Mouse (Mus musculus) midbrain, embryonic 11.5 days (tissue): ENCODE measurements at regions not wholly inside any gene's neighbourhood (a gene's known extent, or its start where the extent isn't known, plus 50 kb on each side); places are given as distances from the start of the nearest gene placed in this dataset.
A peak's percentile ranks its signal among the peaks of the same experiment; 100 is the strongest.

Experiments
- ATAC-seq: fragments of 200-750 bp; cut with Nextera tagmentation; 2 replicates; pipeline ENCODE4 v1.8.0; 2017; ENCODE audit warnings: moderate TSS enrichment, moderate library complexity; ENCODE audit not compliant: low FRiP score
- DNase-seq: peaks from one replicate; pipeline ENCODE4 v3.0.0; 2015; ENCODE audit warnings: low spot score; ENCODE audit errors: missing footprints
- H3K27ac ChIP-seq: fragments of 300-500 bp; sonication (generic); 2 replicates; pipeline ENCODE4 v1.5.1; 2014; ENCODE audit warnings: low read depth, low read length
- H3K27me3 ChIP-seq: fragments of 300-500 bp; sonication (generic); 2 replicates; pipeline ENCODE4 v1.6.1; 2014; ENCODE audit warnings: mild to moderate bottlenecking, low read length, moderate library complexity, mixed read lengths; ENCODE audit not compliant: control insufficient read depth, insufficient read depth
- H3K36me3 ChIP-seq: fragments of 300-500 bp; sonication (generic); 2 replicates; pipeline ENCODE4 v1.6.1; 2014; ENCODE audit warnings: mild to moderate bottlenecking, low read length, moderate library complexity, mixed read lengths; ENCODE audit not compliant: control insufficient read depth, insufficient read depth
- H3K4me1 ChIP-seq: fragments of 300-500 bp; sonication (generic); 2 replicates; pipeline ENCODE4 v1.6.1; 2014; ENCODE audit warnings: low read length; ENCODE audit not compliant: control insufficient read depth, insufficient read depth
- H3K4me2 ChIP-seq: fragments of 300-500 bp; sonication (generic); 2 replicates; pipeline ENCODE4 v1.6.1; 2014; ENCODE audit warnings: mild to moderate bottlenecking, moderate library complexity
- H3K4me3 ChIP-seq: fragments of 300-500 bp; sonication (generic); 2 replicates; pipeline ENCODE4 v1.5.1; 2014; ENCODE audit warnings: low read depth, low read length
- H3K9ac ChIP-seq: fragments of 300-500 bp; sonication (generic); 2 replicates; pipeline ENCODE4 v1.6.1; 2014; ENCODE audit warnings: low read length
- H3K9me3 ChIP-seq: fragments of 300-500 bp; sonication (generic); 2 replicates; pipeline ENCODE4 v1.6.1; 2016; ENCODE audit warnings: low read length; ENCODE audit not compliant: control insufficient read depth
- WGBS: fragments of 180-500 bp; shearing (Covaris S2); extraction: QIAGEN DNeasy Blood & Tissue Kit; methylation state at CpG from one replicate; pipeline ENCODE4 v1.1.7; 2014; 5-methylcytosine and 5-hydroxymethylcytosine counted together

DNA sequence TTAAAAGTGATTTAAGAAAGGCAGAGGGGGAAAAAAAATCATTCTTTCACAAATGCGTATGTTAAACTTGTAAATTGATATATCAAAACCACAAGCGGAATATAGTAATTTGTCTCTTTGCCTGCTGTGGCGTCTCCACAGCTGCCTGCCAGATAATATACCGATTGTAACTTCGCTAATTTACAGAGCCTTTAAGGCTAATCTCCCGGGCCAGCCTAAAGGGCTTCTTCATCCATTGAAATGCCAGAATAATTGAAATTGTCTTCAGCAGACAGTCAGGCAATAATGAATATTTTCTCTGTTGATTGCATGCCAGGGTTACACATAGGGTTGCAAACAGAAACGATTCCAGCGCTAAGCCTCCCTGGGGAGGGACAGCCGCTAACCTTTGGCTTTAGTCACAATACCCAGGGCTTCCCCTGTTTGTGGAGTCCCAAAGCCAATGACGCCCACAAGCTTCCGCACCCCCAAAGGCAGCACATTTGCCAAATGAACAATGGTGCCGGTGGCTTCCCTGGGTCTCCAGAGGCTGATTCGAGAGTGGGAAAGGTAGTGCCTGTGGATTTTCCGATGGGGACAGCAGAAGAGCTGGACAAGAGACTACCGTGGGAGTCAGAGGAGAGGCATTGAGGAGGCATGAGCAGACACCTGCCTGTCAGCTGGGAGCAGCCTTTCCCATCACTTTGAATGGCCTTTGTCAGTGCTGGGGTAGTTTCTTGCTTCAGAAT, 248.2 kb upstream of the 4930412O13Rik start:
- peaks cover 8% of the 10 kb centered on the region; the same call in 1 of the 2 replicates for H3K4me1 ChIP-seq
- H3K4me2 ChIP-seq, result peak overlapping the region; percentile 45
- no peaks in the 10 kb centered on the region for H3K36me3 ChIP-seq
- H3K4me3 ChIP-seq, result peak overlapping the region; percentile 3; the same call in 1 of the 2 replicates
- H3K9me3 ChIP-seq, result no peaks in the 10 kb centered on the region
- ATAC-seq (peak; percentile 73), DNase-seq (peak; percentile 90)
- 11% methylated on average over 15 of the region's 15 CpGs for WGBS
- peak overlapping the region; percentile 40; the same call in 1 of the 2 replicates for H3K9ac ChIP-seq
- no peak overlapping the region for H3K27ac ChIP-seq
- no peaks in the 10 kb centered on the region for H3K27me3 ChIP-seq

DNA sequence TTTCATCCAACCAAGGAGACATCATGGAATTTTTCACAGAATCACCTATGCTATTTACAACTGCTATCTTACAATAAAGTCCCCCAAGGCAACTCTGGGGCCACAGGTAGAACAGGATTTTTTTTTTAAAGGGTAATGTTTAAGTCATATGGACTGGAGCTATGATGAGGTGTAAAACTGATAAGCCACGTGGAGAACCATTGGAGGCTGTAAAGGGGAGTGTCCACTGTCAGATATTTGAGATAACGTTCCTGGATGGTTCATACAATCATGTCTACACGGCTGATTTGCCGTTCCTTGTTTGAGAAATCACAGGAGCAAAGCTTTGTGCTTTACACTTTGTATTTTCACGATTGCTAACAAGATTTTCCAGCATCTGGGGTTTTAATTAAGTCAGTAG, 241.8 kb upstream of the 4930412O13Rik start:
- ATAC-seq (no peak), DNase-seq (no peak)
- Histone ChIP-seq H3K36me3 (no peaks in the 10 kb centered on the region), H3K9me3 (no peaks in the 10 kb centered on the region), H3K4me2 (no peak overlapping the region), H3K4me3 (no peak overlapping the region), H3K27ac (no peak overlapping the region), H3K9ac (no peak overlapping the region), H3K4me1 (no peaks in the 10 kb centered on the region), H3K27me3 (no peaks in the 10 kb centered on the region)
- WGBS, result 46% methylated on average over 5 of the region's 5 CpGs

DNA sequence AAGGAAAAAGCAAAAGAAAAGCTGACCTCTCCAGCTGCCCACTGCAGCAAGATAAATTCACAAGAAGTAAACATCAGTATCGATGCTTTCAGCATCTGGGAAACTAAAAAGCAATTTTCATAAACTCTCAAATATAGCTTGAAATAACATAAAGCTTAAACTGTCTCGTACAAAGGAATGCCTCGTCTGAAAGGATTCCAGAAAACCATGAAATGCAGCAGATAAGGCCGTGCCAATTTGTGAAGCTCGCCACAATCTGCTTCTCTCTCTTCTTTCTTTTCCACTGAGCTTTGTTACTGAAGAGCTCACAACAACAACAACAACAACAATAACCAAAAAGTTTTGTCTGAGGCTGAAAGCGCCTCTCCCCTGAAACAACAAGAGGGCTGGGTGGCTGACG, 239.4 kb upstream of the 4930412O13Rik start:
- DNase-seq (no peak), ATAC-seq (no peak)
- 70% methylated on average over 7 of the region's 7 CpGs for WGBS
- H3K4me3 ChIP-seq, result no peak overlapping the region
- no peaks in the 10 kb centered on the region for H3K36me3 ChIP-seq
- H3K9ac ChIP-seq, result no peak overlapping the region
- H3K4me2 ChIP-seq, result no peak overlapping the region
- H3K9me3 ChIP-seq, result no peaks in the 10 kb centered on the region
- H3K27me3 ChIP-seq, result no peaks in the 10 kb centered on the region
- no peak overlapping the region for H3K27ac ChIP-seq
- peaks cover under 1% of the 10 kb centered on the region; the same call in 1 of the 2 replicates for H3K4me1 ChIP-seq

DNA sequence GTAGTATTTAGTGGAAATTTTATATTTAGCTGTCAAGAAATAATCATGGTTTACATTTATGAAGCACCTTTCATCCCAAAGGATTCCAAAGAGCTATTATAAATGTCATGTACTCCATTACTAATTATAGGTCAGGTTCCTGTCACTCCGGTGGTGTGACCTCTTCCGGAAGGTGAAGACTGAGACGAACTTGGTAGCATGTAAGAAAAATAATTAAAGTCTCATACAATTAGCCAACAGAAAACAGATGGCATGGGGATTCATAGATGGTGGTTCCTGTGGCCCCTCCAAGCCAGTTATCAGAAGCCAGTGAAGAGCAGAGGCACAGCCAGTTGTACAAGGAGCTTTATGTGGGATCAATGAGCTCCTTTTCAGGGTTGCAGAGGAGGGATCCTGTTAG, 238.6 kb upstream of the 4930412O13Rik start:
- Histone ChIP-seq H3K27me3 (no peaks in the 10 kb centered on the region), H3K4me2 (no peak overlapping the region)
- DNase-seq, result no peak

DNA sequence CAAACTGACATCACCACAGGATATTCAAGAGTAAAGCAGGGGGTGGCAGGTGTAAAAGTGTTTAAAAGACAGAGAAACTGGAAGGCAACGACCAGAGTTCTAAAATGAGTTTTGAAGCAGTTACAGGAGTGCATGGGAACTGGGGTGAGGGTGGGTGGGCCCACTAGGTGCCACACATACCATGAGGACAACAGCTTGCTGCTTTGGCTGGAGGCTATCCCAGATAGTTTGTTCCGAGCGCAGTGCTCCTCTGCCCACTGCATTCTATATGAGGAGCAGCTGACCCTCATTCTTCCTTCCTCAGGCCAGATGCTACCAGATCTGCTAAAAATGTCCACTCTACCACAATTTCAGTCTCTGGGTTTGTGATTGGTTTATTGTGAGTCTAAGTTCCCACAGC, 234.6 kb upstream of the 4930412O13Rik start:
- WGBS, result 77% methylated on average over 3 of the region's 3 CpGs
- no peak overlapping the region for H3K9ac ChIP-seq
- peaks cover 3% of the 10 kb centered on the region for H3K4me1 ChIP-seq
- H3K4me2 ChIP-seq, result no peak overlapping the region
- no peak overlapping the region for H3K27ac ChIP-seq
- no peak for DNase-seq
- H3K36me3 ChIP-seq, result no peaks in the 10 kb centered on the region
- H3K4me3 ChIP-seq, result no peak overlapping the region
- no peaks in the 10 kb centered on the region for H3K9me3 ChIP-seq
- ATAC-seq, result no peak
- no peaks in the 10 kb centered on the region for H3K27me3 ChIP-seq

More for the DNA sequence above, 238.6 kb upstream of the 4930412O13Rik start:
- 86% methylated on average over 3 of the region's 3 CpGs for WGBS
- no peak overlapping the region for H3K27ac ChIP-seq
- no peak overlapping the region for H3K9ac ChIP-seq
- no peaks in the 10 kb centered on the region for H3K36me3 ChIP-seq
- H3K9me3 ChIP-seq, result no peaks in the 10 kb centered on the region
- ATAC-seq, result no peak
- H3K4me3 ChIP-seq, result no peak overlapping the region
- peaks cover 3% of the 10 kb centered on the region for H3K4me1 ChIP-seq

DNA sequence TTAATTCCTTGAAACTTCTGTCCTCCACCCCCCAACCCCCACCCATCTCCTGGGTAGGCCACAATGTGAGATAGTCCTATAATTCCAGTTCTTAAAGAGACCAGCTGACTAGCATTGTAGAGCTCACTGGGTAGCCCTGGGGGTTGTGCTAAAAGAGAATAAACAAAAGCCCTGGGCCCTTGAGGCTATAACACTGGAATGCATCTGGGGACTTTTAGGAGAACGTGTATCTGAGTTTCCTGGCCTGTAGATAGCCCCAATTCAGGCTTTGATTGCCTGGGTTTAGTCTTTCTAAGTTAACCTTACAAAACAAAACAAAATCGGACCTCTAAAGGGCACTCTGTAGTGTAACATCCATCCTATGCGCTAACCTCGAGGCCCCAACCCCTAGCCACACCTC, 234.1 kb upstream of the 4930412O13Rik start:
- no peak overlapping the region for H3K9ac ChIP-seq
- no peak for DNase-seq
- H3K27ac ChIP-seq, result no peak overlapping the region
- H3K4me3 ChIP-seq, result no peak overlapping the region
- H3K27me3 ChIP-seq, result no peaks in the 10 kb centered on the region
- no peak for ATAC-seq
- H3K36me3 ChIP-seq, result no peaks in the 10 kb centered on the region
- H3K9me3 ChIP-seq, result no peaks in the 10 kb centered on the region
- H3K4me1 ChIP-seq, result peaks cover 3% of the 10 kb centered on the region
- no peak overlapping the region for H3K4me2 ChIP-seq
- WGBS, result 13% methylated on average over 4 of the region's 4 CpGs

DNA sequence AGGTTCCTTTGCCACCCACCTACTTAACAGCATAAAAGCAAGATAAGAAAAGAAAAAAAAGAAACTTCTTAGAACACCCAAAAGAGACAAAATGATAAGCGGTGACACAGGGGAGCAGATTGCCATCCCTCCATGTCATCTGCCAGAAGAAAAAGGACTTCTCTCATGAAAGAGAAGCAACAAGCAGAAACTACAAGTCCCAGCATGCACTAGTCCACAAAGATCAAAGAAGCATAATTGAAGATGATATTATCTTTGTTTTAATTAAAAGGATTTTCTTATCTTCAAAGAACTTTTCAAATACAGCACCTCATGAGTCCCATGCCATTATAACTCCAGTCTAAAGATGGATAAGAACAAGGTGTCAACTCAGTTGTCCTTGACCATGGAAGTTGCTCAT, 231.0 kb upstream of the 4930412O13Rik start:
- ATAC-seq, result no peak
- H3K9ac ChIP-seq, result no peak overlapping the region
- WGBS, result 100% methylated on average over 1 of the region's 1 CpGs

DNA sequence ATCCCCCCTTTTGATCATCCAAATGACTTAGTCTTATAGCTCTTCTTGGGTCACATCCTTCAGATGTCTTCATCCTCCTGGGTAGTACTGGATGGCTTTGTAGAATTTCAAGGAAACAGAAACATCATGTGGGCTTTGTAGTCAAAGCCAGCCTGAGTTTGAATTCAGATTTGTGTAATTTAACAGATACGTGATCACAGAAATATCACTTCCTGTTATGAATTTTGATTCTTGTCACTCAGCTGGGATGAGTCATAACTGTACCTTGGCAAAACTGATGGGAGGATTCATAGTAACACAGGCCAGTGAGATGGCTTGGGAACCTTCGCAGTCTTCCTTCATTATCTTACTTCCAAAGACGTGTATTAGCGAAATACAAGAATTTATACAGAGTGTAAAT, 222.2 kb upstream of the 4930412O13Rik start:
- H3K27ac ChIP-seq, result no peak overlapping the region
- 92% methylated on average over 4 of the region's 4 CpGs for WGBS
- no peaks in the 10 kb centered on the region for H3K36me3 ChIP-seq
- no peak overlapping the region for H3K4me2 ChIP-seq
- H3K27me3 ChIP-seq, result no peaks in the 10 kb centered on the region
- H3K9me3 ChIP-seq, result no peaks in the 10 kb centered on the region
- no peaks in the 10 kb centered on the region for H3K4me1 ChIP-seq
- DNase-seq (no peak), ATAC-seq (no peak)
- H3K4me3 ChIP-seq, result no peak overlapping the region
- H3K9ac ChIP-seq, result no peak overlapping the region

More for the DNA sequence above, 231.0 kb upstream of the 4930412O13Rik start:
- Histone ChIP-seq H3K36me3 (no peaks in the 10 kb centered on the region), H3K4me2 (no peak overlapping the region), H3K27ac (no peak overlapping the region), H3K9me3 (no peaks in the 10 kb centered on the region), H3K4me3 (no peak overlapping the region), H3K4me1 (peaks cover 3% of the 10 kb centered on the region), H3K27me3 (no peaks in the 10 kb centered on the region)
- DNase-seq, result no peak

DNA sequence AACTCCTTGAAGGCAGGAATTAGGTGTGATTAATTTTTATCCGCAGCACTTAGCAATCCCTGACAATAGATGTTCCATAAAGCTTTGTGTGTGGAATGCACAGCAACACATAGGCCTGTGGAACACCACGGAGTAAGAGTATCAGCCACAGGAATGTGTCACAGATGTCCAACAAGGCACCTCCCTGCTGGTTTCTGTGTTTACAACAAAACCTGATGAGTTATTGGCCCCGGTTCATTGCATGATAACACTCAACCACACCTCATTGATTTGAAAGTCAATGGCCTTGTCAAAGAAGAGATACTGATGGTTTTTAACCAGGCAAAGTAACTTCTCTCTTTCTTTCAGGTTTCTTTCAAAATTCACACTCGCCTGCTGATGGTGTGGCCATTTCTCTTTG, 211.4 kb upstream of the 4930412O13Rik start:
- Histone ChIP-seq H3K36me3 (no peaks in the 10 kb centered on the region), H3K4me2 (no peak overlapping the region), H3K27me3 (no peaks in the 10 kb centered on the region), H3K4me1 (no peaks in the 10 kb centered on the region), H3K9me3 (no peaks in the 10 kb centered on the region), H3K9ac (no peak overlapping the region), H3K27ac (no peak overlapping the region), H3K4me3 (no peak overlapping the region)
- 75% methylated on average over 4 of the region's 4 CpGs for WGBS
- DNase-seq (no peak), ATAC-seq (no peak)
